Mouse (Mus musculus) limb, embryonic 10.5 days (tissue): ENCODE data around the gene Emilin3. TPM values are rescaled to one million over a fixed set of nuclear protein-coding genes. Genes with fewer than 3 reads are reported as not detected.

ENCODE experiments used
- DNase-seq: peaks from one replicate; pipeline ENCODE4 v3.0.0-alpha.2; 2017; ENCODE audit warnings: low spot score
- H3K27ac ChIP-seq: fragments of 300-500 bp; sonication (generic); 2 replicates; pipeline ENCODE4 v1.5.1; 2016; ENCODE audit warnings: mild to moderate bottlenecking
- H3K27me3 ChIP-seq: fragments of 300-500 bp; sonication (generic); 2 replicates; pipeline ENCODE4 v1.6.1; 2016; ENCODE audit warnings: low read depth, mild to moderate bottlenecking; ENCODE audit not compliant: poor library complexity, severe bottlenecking
- H3K36me3 ChIP-seq: fragments of 300-500 bp; sonication (generic); 2 replicates; pipeline ENCODE4 v1.6.1; 2016; ENCODE audit warnings: mild to moderate bottlenecking, moderate library complexity
- H3K4me1 ChIP-seq: fragments of 300-500 bp; sonication (generic); 2 replicates; pipeline ENCODE4 v1.6.1; 2016
- H3K4me3 ChIP-seq: fragments of 300-500 bp; sonication (generic); 2 replicates; pipeline ENCODE4 v1.5.1; 2016; ENCODE audit warnings: mild to moderate bottlenecking, moderate library complexity
- H3K9me3 ChIP-seq: fragments of 300-500 bp; sonication (generic); replicated peaks from 2 replicates; pipeline ENCODE4 v1.6.1; 2016; ENCODE audit warnings: mild to moderate bottlenecking
- WGBS: fragments of 180-500 bp; shearing (Covaris S2); methylation state at CpG from one replicate; pipeline ENCODE4 v1.1.7; 2016; 5-methylcytosine and 5-hydroxymethylcytosine counted together
- polyA plus RNA-seq: library from polyadenylated mRNA; unstranded; fragments of >200 nt; fragmentation: Nextera tagmentation; extraction: Ambion mirVana; gene quantifications from 2 replicates; pipeline ENCODE4 v1.2.1, GENCODE M21; 2016

Emilin3 gene
- polyA plus RNA-seq, 1 experiment from 2014 or later = 4.9 TPM

DNA sequence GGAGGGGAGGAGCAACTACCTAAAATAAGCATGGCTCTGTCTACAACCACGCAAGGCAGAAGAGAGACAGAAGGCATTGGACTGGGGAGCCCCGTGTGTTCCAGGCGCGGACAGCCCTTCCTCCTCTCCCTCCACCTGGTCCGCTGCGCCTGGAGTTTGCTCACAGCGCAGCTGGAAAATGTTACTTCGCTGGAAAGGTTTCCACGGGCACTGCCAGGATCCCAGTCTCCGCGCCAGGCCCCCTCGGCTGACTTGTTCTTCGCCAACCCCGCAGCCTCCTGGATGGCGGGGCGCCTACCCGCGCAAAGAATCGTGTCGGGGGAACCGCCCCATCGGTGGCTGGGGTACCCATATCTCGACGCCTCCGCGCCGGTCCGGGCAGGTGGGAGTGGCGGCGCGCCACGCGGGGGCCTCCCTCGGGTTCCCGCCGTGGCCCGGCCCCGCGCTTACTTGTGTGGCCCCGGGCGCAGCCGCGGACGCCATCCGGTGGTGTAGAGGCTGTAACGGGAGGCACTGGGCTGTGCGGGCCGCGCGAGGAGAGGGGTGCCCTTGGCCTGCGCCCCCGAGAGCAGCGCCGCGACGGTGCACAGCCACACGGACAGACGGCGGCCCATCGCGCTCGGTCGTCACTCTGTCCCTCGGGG lies 448 bp downstream of the Emilin3 start:
- 3% methylated on average over 64 of the region's 64 CpGs for WGBS
- Histone ChIP-seq H3K4me3 (peak overlapping the region; percentile 68), H3K4me1 (peaks cover 46% of the 10 kb centered on the region), H3K27me3 (peaks cover 85% of the 10 kb centered on the region), H3K27ac (peak overlapping the region; percentile 88), H3K36me3 (peaks cover 5% of the 10 kb centered on the region; the same call in 1 of the 2 replicates), H3K9me3 (no peaks in the 10 kb centered on the region)
- DNase-seq = peak; percentile 64

DNA sequence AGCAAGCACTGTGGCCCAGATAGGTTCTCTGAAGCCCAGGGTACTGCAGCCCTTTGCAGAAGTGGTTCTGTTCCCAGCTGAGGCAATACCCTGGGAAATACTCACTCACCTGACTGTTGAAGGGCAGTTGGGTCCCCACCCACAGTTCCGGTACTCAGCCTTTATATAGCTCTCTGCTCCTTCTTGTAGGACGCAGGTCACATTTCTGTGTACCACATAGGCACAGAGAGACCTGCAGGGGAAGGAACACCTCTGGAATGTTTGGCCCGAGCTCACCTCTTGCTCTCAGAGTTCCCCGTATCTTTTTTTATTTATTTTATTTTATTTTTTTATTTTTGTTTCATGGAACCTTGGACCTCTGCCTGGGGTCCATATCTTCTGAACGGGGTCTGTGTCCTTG lies 1.5 kb downstream of the Emilin3 start:
- peaks cover 77% of the 10 kb centered on the region for H3K27me3 ChIP-seq
- WGBS = 89% methylated on average over 5 of the region's 5 CpGs
- H3K4me1 ChIP-seq = peaks cover 41% of the 10 kb centered on the region
- no peak overlapping the region for H3K4me3 ChIP-seq
- peaks cover 5% of the 10 kb centered on the region; the same call in 1 of the 2 replicates for H3K36me3 ChIP-seq
- H3K9me3 ChIP-seq = no peaks in the 10 kb centered on the region
- DNase-seq = no peak
- H3K27ac ChIP-seq = no peak overlapping the region

DNA sequence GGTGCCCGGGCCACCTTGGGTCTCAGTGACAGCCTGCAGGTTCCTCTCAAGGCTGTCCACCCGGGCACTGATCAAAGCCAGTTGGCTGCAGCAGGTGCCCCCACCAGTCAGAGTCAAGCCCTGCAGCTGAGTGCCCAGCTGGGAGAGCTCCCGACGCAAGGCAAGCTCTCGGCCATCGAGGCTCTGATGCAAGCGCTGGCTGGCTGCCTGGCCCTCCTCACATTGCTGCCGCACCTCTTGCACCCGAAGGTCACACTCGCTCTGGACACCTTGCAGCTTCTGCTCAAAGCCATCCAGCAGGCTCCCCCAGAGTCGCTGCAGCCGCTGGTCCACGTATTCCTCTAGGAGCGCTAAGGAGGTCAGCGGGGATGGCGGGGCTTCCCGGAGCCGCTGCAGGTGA lies 3.5 kb downstream of the Emilin3 start:
- Histone ChIP-seq H3K27ac (no peak overlapping the region), H3K27me3 (peaks cover 64% of the 10 kb centered on the region), H3K4me1 (peaks cover 30% of the 10 kb centered on the region), H3K36me3 (peaks cover 5% of the 10 kb centered on the region; the same call in 1 of the 2 replicates), H3K4me3 (no peak overlapping the region), H3K9me3 (no peaks in the 10 kb centered on the region)
- 61% methylated on average over 18 of the region's 18 CpGs for WGBS
- DNase-seq = no peak

GRCm38 (mm10) chr2:160906101-160906500 lies 6.0 kb downstream of the Emilin3 start:
- DNase-seq = no peak
- Histone ChIP-seq H3K4me3 (no peak overlapping the region), H3K27me3 (peaks cover 38% of the 10 kb centered on the region), H3K27ac (no peak overlapping the region), H3K4me1 (peaks cover 8% of the 10 kb centered on the region), H3K9me3 (no peaks in the 10 kb centered on the region), H3K36me3 (peaks cover 5% of the 10 kb centered on the region; the same call in 1 of the 2 replicates)
- 79% methylated on average over 5 of the region's 5 CpGs for WGBS

DNA sequence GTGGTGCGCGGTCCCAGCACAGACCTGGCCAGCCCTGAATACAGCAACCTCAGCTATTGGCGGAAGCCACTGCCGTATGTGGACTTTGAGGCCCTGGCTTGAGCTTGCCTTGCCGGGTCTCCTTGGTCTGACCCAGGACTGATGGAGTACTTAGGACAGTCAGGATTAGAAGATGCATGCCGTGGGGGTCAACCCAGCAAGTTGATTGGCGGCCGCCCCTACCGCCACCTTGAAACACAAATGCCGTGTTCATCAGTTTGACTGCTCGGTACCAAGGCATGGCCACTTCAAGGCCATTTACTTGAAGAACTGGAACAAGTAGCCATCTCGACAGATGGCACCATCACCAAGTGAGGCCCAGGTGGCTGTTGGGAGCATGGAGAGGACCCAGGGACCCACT lies 6.8 kb downstream of the Emilin3 start:
- peaks cover 7% of the 10 kb centered on the region; the same call in 1 of the 2 replicates for H3K4me1 ChIP-seq
- DNase-seq = no peak
- no peaks in the 10 kb centered on the region for H3K9me3 ChIP-seq
- H3K27ac ChIP-seq = no peak overlapping the region
- H3K27me3 ChIP-seq = peaks cover 30% of the 10 kb centered on the region
- 96% methylated on average over 12 of the region's 12 CpGs for WGBS
- H3K36me3 ChIP-seq = peaks cover 5% of the 10 kb centered on the region; the same call in 1 of the 2 replicates
- no peak overlapping the region for H3K4me3 ChIP-seq

- no peak for DNase-seq
- Histone ChIP-seq H3K9me3 (no peaks in the 10 kb centered on the region), H3K36me3 (no peaks in the 10 kb centered on the region), H3K4me3 (no peak overlapping the region), H3K27ac (no peak overlapping the region), H3K4me1 (no peaks in the 10 kb centered on the region), H3K27me3 (no peaks in the 10 kb centered on the region)
- WGBS = 84% methylated on average over 7 of the region's 7 CpGs
These were observed 10.3 kb downstream of the Emilin3 start for GRCm38 (mm10) chr2:160901656-160902412.

DNA sequence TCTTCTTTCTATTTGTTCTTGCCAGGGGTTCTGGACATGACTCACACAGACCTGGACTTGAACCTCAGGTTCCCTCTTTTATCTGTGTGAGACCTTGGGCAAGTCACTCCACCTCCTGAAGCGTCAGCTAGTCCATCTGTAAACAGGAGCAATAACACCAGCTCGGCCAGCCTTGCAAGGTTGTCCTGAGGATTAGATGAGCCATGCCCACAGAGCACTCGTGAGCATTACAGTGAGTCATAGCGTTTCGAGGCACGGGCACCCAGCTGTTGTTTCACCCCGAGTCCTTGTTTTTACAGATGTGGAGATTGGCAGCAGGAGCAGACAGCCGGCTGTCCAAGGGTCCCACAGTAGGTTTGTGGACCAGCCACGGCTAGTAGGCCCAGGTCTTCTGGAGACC lies 20.4 kb downstream of the Emilin3 start:
- 90% methylated on average over 9 of the region's 9 CpGs for WGBS
- no peak overlapping the region for H3K27ac ChIP-seq
- H3K4me1 ChIP-seq = peaks cover 15% of the 10 kb centered on the region
- H3K4me3 ChIP-seq = no peak overlapping the region
- no peaks in the 10 kb centered on the region for H3K9me3 ChIP-seq
- H3K27me3 ChIP-seq = peaks cover 26% of the 10 kb centered on the region
- DNase-seq = no peak
- no peaks in the 10 kb centered on the region for H3K36me3 ChIP-seq

DNA sequence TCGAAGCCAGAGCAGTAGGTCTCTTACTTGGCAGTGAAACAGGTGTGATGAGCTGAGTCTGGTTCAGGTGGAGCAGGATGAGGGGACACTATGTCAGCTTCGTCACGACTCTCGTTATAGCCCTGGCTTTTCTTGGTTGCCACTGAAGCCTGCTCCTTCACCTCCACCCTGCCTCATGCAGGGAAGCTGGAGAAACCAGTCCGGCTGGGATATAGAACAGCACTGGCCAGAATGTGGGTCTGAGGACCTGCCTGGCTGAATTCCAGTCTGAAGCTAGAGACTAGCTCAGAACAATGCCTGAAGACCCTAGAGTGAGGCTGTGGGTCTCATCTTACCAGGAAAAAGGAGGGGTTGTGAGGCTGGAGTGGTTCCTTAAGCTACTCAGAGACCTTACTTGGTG lies 21.1 kb downstream of the Emilin3 start:
- H3K9me3 ChIP-seq = no peaks in the 10 kb centered on the region
- H3K4me3 ChIP-seq = no peak overlapping the region
- peaks cover 26% of the 10 kb centered on the region for H3K27me3 ChIP-seq
- 83% methylated on average over 5 of the region's 5 CpGs for WGBS
- no peak for DNase-seq
- no peak overlapping the region for H3K27ac ChIP-seq
- H3K36me3 ChIP-seq = no peaks in the 10 kb centered on the region
- peaks cover 15% of the 10 kb centered on the region for H3K4me1 ChIP-seq

- peak; percentile 65 for DNase-seq
- under 1% methylated on average over 26 of the region's 26 CpGs for WGBS
These were observed 24.3 kb downstream of the Emilin3 start for GRCm38 (mm10) chr2:160887859-160888258.

DNA sequence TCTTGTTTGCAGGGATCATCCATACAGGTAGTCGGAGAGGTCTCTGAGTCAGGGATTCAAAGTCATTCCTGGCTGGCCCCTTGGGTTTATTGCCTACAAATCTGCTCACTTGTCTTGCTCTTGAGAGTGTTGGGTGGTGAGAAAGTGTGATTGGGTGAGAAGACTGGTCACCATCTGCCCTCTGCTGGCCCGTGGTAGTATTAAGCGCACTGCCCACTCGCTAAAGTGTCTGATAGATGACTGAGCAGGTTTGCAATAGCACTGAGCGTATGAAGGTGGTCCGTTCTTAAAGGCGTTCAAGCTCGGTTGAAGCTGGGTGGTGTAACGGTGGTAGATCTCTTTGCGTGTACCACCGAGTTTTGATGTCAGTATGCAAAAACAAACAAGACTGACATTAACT lies 24.8 kb downstream of the Emilin3 start:
- H3K9me3 ChIP-seq = no peaks in the 10 kb centered on the region
- no peak overlapping the region for H3K27ac ChIP-seq
- H3K27me3 ChIP-seq = peaks cover 26% of the 10 kb centered on the region
- peak; percentile 86 for DNase-seq
- H3K4me3 ChIP-seq = peak overlapping the region; percentile 59
- H3K36me3 ChIP-seq = no peaks in the 10 kb centered on the region
- WGBS = 2% methylated on average over 11 of the region's 11 CpGs
- peaks cover 18% of the 10 kb centered on the region for H3K4me1 ChIP-seq

More at GRCm38 (mm10) chr2:160887859-160888258, 24.3 kb downstream of the Emilin3 start:
- peaks cover 26% of the 10 kb centered on the region for H3K27me3 ChIP-seq
- peak overlapping the region; percentile 59 for H3K4me3 ChIP-seq
- peaks cover 18% of the 10 kb centered on the region for H3K4me1 ChIP-seq
- H3K9me3 ChIP-seq = no peaks in the 10 kb centered on the region
- H3K27ac ChIP-seq = no peak overlapping the region
- no peaks in the 10 kb centered on the region for H3K36me3 ChIP-seq

- Histone ChIP-seq H3K27me3 (peaks cover 26% of the 10 kb centered on the region), H3K36me3 (no peaks in the 10 kb centered on the region), H3K4me1 (peaks cover 18% of the 10 kb centered on the region), H3K4me3 (no peak overlapping the region), H3K27ac (no peak overlapping the region), H3K9me3 (no peaks in the 10 kb centered on the region)
- 73% methylated on average over 3 of the region's 3 CpGs for WGBS
- DNase-seq = peak; percentile 7
These were observed 25.9 kb downstream of the Emilin3 start for GRCm38 (mm10) chr2:160886221-160886620.

GRCm38 (mm10) chr2:160884830-160885229 lies 27.3 kb downstream of the Emilin3 start:
- H3K4me1 ChIP-seq = peaks cover 18% of the 10 kb centered on the region
- no peaks in the 10 kb centered on the region for H3K9me3 ChIP-seq
- H3K27ac ChIP-seq = no peak overlapping the region
- H3K36me3 ChIP-seq = no peaks in the 10 kb centered on the region
- peak; percentile 75 for DNase-seq
- peaks cover 23% of the 10 kb centered on the region for H3K27me3 ChIP-seq
- H3K4me3 ChIP-seq = no peak overlapping the region
- WGBS = 16% methylated on average over 2 of the region's 2 CpGs

DNA sequence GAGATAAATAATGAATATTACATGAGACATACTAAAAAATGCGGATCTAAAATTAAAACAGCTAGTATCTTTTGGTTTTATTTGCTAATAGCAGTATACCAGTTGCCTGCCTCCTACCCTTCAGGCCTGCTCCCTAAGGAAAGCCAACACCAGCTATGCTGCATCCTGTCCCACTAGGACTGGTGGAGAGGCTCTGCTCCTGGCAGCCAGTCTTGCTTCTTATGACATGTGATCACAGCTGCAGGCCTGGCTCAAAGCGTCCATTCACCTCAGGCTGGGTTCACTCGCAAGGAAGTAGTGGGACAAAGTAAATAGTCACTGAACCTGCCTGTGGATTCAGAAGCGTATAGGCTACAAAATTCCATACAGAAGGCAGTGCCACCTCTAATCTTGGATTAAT lies 28.2 kb downstream of the Emilin3 start:
- peaks cover 14% of the 10 kb centered on the region for H3K27me3 ChIP-seq
- H3K36me3 ChIP-seq = no peaks in the 10 kb centered on the region
- no peak overlapping the region for H3K27ac ChIP-seq
- no peak overlapping the region for H3K4me3 ChIP-seq
- peaks cover 18% of the 10 kb centered on the region for H3K4me1 ChIP-seq
- 84% methylated on average over 4 of the region's 4 CpGs for WGBS
- H3K9me3 ChIP-seq = no peaks in the 10 kb centered on the region
- peak; percentile 21 for DNase-seq
